Comparison of ENCODE assay signal across 10 mouse cellular contexts in the genomic region with DNA sequence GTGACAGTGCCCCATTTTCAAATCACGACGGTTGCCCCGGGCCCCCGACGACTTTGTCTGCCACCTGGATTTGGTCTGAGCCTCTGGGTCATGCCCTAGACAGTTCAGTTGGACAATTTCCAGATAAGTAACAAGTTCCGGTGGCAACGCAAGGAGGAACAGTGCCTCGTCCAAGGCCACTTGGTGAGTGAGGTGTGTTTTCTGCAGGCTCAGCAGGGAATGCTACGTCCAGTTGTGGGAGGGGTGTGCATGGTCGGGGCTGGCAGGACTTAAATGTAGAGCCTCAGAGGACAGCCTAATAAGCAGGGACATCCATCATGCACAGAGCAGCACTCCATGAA.
DNase-seq lines count a peak whose midpoint lies in the region; ATAC-seq and TF ChIP-seq lines count a peak whose summit lies in the region.
"Had no signal": no experiment of that assay in that cellular context is flagged by ENCODE, and none has a peak within 500 bp of the region (broad histone marks: within the 10 kb centered on the region; RNA-seq: fewer than 3 reads in every experiment).

No protein-coding gene starts in this region.

- H3K4me2 ChIP-seq in heart, embryonic 11.5 days, result peak overlapping the region; percentile 48
- H3K4me2 ChIP-seq in stomach, embryonic 14.5 days (replicated peaks; ENCODE audit: low read depth, low read length), result peak overlapping the region; percentile 39
- H3K4me2 ChIP-seq in stomach, postnatal 0 days (replicated peaks; ENCODE audit: low read depth), result no peak overlapping the region
- H3K4me2 ChIP-seq in limb, embryonic 11.5 days (ENCODE audit: low read depth, severe bottlenecking), result peak overlapping the region; percentile 33

- TF ChIP-seq EP300 in stomach, postnatal 0 days (optimal IDR thresholded peaks at IDR 0.05), result no peak

- no peak for TF ChIP-seq CTCF in stomach, postnatal 0 days (IDR thresholded peaks at IDR 0.05; ENCODE audit: low read depth)

- no peak overlapping the region for H3K27ac ChIP-seq in heart, embryonic 11.5 days (ENCODE audit: low read depth, low read length)
- no peak overlapping the region for H3K27ac ChIP-seq in stomach, embryonic 14.5 days (ENCODE audit: low read length)
- no peak overlapping the region for H3K27ac ChIP-seq in stomach, postnatal 0 days (replicated peaks)
- H3K27ac ChIP-seq in limb, embryonic 11.5 days (replicated peaks; ENCODE audit: low read depth, low read length), result no peak overlapping the region

- intact Hi-C loops in heart, postnatal 25 days (cut with DNase I), result loop anchor here (2.0 to 10.0 kb wide), 4 partner anchors 347 to 842 kb away; partner anchors contain the start of gene Rybp
- intact Hi-C loops in gastrocnemius, postnatal 14 days (cut with DNase I; ENCODE audit: low total_unique reads), result loop anchor here (5.0 to 10.0 kb wide), 2 partner anchors 712 to 840 kb away; no protein-coding TSS in a partner anchor

- H3K27me3 ChIP-seq in heart, embryonic 11.5 days (ENCODE audit: control insufficient read depth, insufficient read depth, low read length), result peaks cover 5% of the 10 kb centered on the region; the same call in 1 of the 2 replicates
- H3K27me3 ChIP-seq in stomach, embryonic 14.5 days (ENCODE audit: control insufficient read depth, insufficient read depth, low read length), result no peaks in the 10 kb centered on the region
- no peaks in the 10 kb centered on the region for H3K27me3 ChIP-seq in stomach, postnatal 0 days (ENCODE audit: control insufficient read depth, insufficient read depth, low read length)
- no peaks in the 10 kb centered on the region for H3K27me3 ChIP-seq in limb, embryonic 11.5 days (ENCODE audit: control insufficient read depth, insufficient read depth, low read length)
- H3K27me3 ChIP-seq: CH12.LX had no signal

- H3K4me3 ChIP-seq in heart, embryonic 11.5 days (ENCODE audit: low read depth, low read length), result 0 out of 2 replicates have a peak overlapping the region, but pooled peaks have one; percentile 12
- no peak overlapping the region for H3K4me3 ChIP-seq in stomach, embryonic 14.5 days (ENCODE audit: low read depth, low read length)
- H3K4me3 ChIP-seq in stomach, postnatal 0 days (ENCODE audit: low read depth, low read length), result no peak overlapping the region
- no peak overlapping the region for H3K4me3 ChIP-seq in limb, embryonic 11.5 days (ENCODE audit: low read depth, low read length)
- H3K4me3 ChIP-seq: erythroblast, embryonic 14.5 days had no signal

- H3K9me3 ChIP-seq in heart, embryonic 11.5 days (replicated peaks; ENCODE audit: control insufficient read depth, low read length), result no peaks in the 10 kb centered on the region; the same call in 1 of the 2 replicates
- 0 out of 2 replicates have a peak, but pooled peaks cover 3% of the 10 kb centered on the region for H3K9me3 ChIP-seq in stomach, embryonic 14.5 days (ENCODE audit: control insufficient read depth, low read depth, low read length)
- no peaks in the 10 kb centered on the region for H3K9me3 ChIP-seq in stomach, postnatal 0 days (ENCODE audit: control insufficient read depth, low read length)
- H3K9me3 ChIP-seq in limb, embryonic 11.5 days (ENCODE audit: control insufficient read depth, low read length), result no peaks in the 10 kb centered on the region

- H3K9ac ChIP-seq in heart, embryonic 11.5 days (ENCODE audit: low read depth, low read length), result no peak overlapping the region
- H3K9ac ChIP-seq in stomach, embryonic 14.5 days (replicated peaks; ENCODE audit: low read depth, low read length), result no peak overlapping the region
- H3K9ac ChIP-seq in stomach, postnatal 0 days (ENCODE audit: low read length), result no peak overlapping the region
- H3K9ac ChIP-seq in limb, embryonic 11.5 days (ENCODE audit: low read length), result no peak overlapping the region

- DNase-seq in heart, postnatal 25 days (ENCODE audit: low spot score), result no peak
- no peak for DNase-seq in stomach, postnatal 0 days (ENCODE audit: low spot score)
- no peak for DNase-seq in limb, embryonic 11.5 days (ENCODE audit: low spot score)
- DNase-seq in gastrocnemius, postnatal 14 days, result no peak
- DNase-seq in urinary bladder, postnatal 10 days (ENCODE audit: low spot score), result no peak
- DNase-seq in ovary, adult 18-20 months (ENCODE audit: low spot score), result no peak

- ATAC-seq in heart, embryonic 11.5 days (replicated peaks; ENCODE audit: insufficient number of reproducible peaks, low FRiP score, low TSS enrichment), result no peak
- no peak for ATAC-seq in stomach, embryonic 14.5 days (ENCODE audit: insufficient number of reproducible peaks, insufficient read depth, low FRiP score, low read depth)
- no peak; the same call in 1 of the 2 replicates for ATAC-seq in stomach, postnatal 0 days (ENCODE audit: low FRiP score, low TSS enrichment)
- no peak for ATAC-seq in limb, embryonic 11.5 days (ENCODE audit: insufficient number of reproducible peaks, low FRiP score, low TSS enrichment, low read depth)

- 12% methylated on average over 10 of the region's 10 CpGs for WGBS in heart, embryonic 11.5 days (ENCODE audit: insufficient replicate concordance)
- WGBS in stomach, embryonic 14.5 days, result 16% methylated on average over 10 of the region's 10 CpGs
- WGBS in stomach, postnatal 0 days, result 25% methylated on average over 10 of the region's 10 CpGs
- WGBS in limb, embryonic 11.5 days, result 16% methylated on average over 10 of the region's 10 CpGs

- no peaks in the 10 kb centered on the region for H3K36me3 ChIP-seq in heart, embryonic 11.5 days (ENCODE audit: control insufficient read depth, insufficient read depth, low read length)
- no peaks in the 10 kb centered on the region for H3K36me3 ChIP-seq in stomach, embryonic 14.5 days (ENCODE audit: control insufficient read depth, insufficient read depth, low read length)
- H3K36me3 ChIP-seq in stomach, postnatal 0 days (ENCODE audit: control insufficient read depth, insufficient read depth, low read length), result no peaks in the 10 kb centered on the region
- no peaks in the 10 kb centered on the region for H3K36me3 ChIP-seq in limb, embryonic 11.5 days (ENCODE audit: control insufficient read depth, insufficient read depth, low read length)

- H3K4me1 ChIP-seq in heart, embryonic 11.5 days (ENCODE audit: control insufficient read depth, insufficient read depth, low read length), result peaks cover 12% of the 10 kb centered on the region; the same call in 1 of the 2 replicates
- no peaks in the 10 kb centered on the region for H3K4me1 ChIP-seq in stomach, embryonic 14.5 days (ENCODE audit: control insufficient read depth, insufficient read depth, low read length)
- 0 out of 2 replicates have a peak, but pooled peaks cover 3% of the 10 kb centered on the region for H3K4me1 ChIP-seq in stomach, postnatal 0 days (replicated peaks; ENCODE audit: control insufficient read depth, insufficient read depth)
- peaks cover 3% of the 10 kb centered on the region for H3K4me1 ChIP-seq in limb, embryonic 11.5 days (ENCODE audit: control insufficient read depth, insufficient read depth, low read length)
